Mouse (Mus musculus) liver, adult 2 months (tissue): Measurements from ENCODE around the gene Actr2.
"Not testable (repeated sequence)": the region's sequence is repeated elsewhere in the genome, so short reads cannot be mapped to it uniquely, and the experiment has no call there.

Source experiments
- CTCF ChIP-seq: fragments of 200-500 bp; IDR thresholded peaks from 2 replicates; pipeline ENCODE4 v1.5.1; 2011; ENCODE audit warnings: low read depth, low read length, control low read depth
- POLR2A ChIP-seq: fragments of 200-500 bp; IDR thresholded peaks from 2 replicates; pipeline ENCODE4 v1.6.1; 2011; ENCODE audit warnings: low read length, control low read depth; ENCODE audit not compliant: insufficient read depth; ENCODE audit errors: extremely low read depth

- not testable (repeated sequence) for TF ChIP-seq POLR2A, CTCF
Measured at GRCm38 (mm10) chr11:20062801-20063200, 49.9 kb downstream of the Actr2 start.
